Mouse (Mus musculus) left cerebral cortex, adult 11 months (tissue): ENCODE data around the gene Nicn1.
"Not testable (repeated sequence)": the region's sequence is repeated elsewhere in the genome, so short reads cannot be mapped to it uniquely, and the experiment has no call there.

Experiments
- DNase-seq: peaks from one replicate; pipeline ENCODE4 v3.0.0; 2022; ENCODE audit warnings: low spot score

The Nicn1 gene

GRCm38 (mm10) chr9:108290016-108290750, at the start of gene Nicn1:
Gene Nicn1 (plus strand): TSS chr9:108290429.
- DNase-seq = peak; percentile 94

- DNase-seq = no peak
Measured at GRCm38 (mm10) chr9:108244540-108244939, 45.7 kb upstream of the Nicn1 start.

DNA sequence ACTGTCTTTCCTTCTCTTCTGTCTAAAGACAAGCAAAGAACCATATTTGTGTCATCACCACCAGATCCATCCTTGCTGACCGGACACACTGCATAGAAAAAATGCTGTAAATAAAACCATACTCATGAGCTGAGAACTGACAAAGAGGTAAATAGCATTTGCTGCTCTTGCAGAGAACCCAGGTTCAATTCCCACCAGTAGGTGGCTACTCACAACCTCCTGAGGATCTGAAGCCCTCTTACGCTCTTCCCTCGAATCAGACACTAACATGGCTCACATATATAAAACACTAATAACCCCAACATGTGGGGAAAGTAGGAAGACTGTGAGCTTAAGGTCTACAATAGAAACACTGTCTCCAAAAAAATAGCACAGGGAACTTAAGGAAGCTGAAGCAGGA, 45.2 kb upstream of the Nicn1 start:
- no peak for DNase-seq

DNA sequence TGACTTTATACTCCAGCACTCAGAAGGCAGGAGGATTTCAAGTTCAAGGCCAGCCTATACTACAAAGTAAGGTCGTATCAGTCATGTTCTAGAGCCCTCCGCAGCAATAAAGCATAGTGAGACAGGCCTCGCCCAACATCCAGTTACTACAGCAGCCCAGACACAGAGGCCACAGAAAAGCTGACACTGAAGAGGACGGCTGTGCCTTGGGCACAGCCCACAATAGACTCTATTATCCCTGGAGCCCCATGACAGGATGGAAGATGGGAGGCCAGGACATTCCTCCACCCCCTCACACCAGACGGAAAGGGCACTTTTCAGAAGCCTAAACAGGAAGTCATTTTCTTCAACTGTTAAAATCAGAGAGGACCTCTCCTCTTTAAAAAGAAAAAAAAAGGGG, 41.3 kb upstream of the Nicn1 start:
- no peak for DNase-seq

DNA sequence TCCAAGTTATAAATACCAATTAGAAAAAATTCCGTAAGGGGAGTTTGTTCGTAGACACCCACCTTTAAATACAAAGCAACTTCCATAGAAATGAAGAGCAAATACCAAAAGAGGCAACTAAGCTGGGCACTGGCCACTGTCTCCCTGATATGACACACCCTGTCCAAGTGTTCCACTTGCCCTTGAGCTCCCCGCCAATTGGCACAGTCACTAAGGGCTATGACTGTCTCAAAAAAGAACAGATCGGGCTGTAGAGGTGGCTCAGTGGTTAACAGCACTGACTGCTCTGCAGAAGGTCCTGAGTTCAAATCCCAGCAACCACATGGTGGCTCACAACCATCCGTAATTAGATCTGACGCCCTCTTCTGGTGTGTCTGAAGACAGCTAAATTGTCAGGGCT, 38.4 kb upstream of the Nicn1 start:
- no peak for DNase-seq

- DNase-seq = no peak
Measured at GRCm38 (mm10) chr9:108252766-108253165, 37.5 kb upstream of the Nicn1 start.

GRCm38 (mm10) chr9:108260526-108260925, 29.7 kb upstream of the Nicn1 start:
- no peak for DNase-seq

DNA sequence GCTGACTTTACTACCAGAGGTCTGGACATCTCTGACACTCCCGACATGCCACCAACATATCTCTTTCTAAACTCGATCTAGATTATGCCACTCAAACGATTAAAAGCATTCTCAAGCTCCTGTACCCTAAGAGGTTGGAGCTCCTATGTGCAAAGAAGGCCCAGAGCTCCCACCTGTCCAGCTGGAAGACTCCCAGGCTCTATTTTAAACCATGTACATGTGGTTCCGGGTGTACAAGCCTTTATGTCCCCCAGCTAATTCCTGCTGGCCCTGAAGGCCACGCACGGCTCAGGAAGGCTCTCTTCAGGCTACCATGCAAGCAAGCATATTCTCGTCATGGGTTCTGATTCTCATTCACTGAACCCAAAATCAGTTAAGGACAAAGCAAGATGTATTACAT, 28.4 kb upstream of the Nicn1 start:
- DNase-seq = no peak

- DNase-seq = no peak
Measured at GRCm38 (mm10) chr9:108262494-108263049, 27.7 kb upstream of the Nicn1 start.

DNA sequence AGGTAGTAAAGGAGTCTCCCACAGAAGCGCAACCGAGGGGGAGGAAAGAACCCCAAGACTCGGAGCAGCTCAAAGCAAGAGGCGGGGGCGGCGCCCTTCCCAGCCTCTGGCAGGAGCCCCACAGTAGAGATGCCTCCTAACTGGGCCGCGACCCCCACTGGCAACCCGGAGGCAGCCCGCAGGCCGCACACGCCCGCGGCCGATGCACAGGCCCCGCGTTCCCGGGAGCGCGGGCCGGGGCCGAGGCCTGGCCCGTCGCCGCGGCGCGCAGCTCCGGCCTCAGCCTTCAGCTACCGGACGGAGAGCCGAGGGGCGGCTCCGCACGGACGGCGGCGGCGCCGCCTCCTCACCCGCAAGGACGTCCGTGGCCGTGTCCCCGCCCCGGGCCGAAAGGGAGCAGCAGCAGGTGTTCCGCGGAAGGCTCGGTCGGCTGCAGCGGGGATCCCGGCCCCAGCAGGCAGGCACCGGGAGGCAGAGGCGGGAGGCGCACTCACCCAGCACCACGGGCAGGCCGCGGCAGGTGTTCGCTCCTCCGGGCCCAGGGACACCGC, 27.0 kb upstream of the Nicn1 start:
- no peak for DNase-seq

DNA sequence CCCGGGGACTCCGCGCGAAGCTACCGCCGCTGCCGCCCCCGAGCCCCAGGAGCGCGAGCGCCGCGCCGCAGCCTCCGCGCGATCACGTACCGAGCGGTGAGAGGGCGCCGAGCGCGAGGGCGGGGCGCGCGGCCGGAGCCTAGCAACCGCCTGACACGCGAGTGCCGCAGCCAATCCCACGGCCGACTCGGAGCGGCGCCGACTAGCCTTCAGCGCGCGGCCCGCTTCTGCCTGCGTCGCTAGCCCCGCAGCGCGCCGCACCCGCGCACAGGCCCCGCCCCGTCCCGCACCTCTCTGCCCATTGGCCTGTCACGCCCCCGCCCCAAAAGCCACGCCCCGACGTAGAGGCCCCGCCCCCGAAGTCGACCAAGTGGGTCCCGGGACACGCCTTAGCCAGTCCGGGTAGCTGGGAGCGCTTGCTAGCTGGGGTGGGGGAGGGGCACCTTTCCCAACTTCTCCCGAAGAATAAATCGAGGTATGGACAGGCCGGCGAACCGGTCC, 26.5 kb upstream of the Nicn1 start, which contains the start of gene Dag1:
Dag1 (minus strand) TSS at position 269 of the 501 bp plus-strand sequence.
- peak; percentile 97 for DNase-seq

DNA sequence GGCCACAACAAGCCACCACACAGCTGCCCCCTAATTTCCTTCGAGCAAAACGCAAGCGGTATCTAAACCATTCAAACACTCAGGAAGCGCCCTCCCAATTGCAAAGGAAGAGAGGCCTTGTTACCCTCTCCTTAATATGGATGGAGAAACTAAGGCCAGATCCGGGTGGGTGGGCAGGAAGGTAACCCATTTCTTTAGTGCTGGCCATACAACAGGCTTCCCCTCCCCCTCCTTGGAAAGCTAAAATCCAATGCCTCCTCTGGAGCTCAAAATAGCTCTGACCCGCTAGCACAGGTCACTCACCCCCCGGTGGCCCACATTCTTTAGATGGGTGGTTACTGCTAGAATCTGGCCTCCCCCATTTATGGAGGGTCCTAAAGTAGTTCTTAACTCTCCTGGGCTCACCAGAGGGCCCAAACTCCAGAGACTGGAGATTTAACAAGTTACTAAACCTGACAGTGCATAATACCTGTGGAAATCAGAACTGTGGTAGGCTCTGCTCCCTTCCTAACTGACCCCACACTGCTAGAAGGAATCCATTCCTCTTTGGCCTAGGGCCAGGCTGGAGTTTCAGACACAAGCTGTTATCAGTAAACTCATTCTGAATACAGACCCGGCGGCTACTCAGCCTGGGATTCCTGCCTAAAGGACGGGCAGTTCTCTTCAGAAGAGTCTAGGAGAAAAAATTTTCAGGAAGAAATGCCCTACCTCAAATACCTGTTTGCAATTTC, 25.9 kb upstream of the Nicn1 start:
- no peak for DNase-seq

DNA sequence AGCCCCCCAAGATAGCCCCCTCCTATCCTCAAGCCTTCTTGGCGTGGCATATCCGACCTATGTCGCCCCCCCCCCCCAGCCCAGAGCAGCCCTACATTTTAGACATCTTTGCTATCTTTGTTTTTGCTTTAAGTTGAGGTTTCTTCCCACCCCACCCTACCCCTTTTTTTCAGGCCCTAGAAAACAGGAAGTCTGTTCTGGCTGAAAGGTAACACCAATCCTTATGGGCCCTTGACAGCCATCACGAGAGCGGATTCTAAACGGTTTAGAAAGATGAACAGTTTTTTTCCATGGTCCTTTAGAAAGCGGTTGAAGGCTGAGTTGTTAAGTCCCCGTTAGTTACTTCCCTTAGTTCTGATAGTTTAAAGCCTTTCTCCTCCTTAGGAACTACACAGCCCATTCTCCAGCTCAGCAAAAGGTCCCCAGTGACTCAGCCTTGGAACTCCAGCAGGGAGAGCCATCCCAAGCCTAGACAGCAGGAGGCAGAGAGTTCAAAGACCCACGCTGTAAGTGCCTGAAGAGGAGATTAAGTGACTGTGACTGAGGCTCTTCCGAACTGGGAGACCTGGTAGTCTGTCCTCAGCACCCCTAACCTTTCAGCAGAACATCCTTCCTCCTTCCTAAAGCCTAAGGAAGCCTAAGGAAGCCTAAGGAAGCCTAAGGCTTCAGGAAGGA, 23.8 kb upstream of the Nicn1 start:
- no peak for DNase-seq

DNA sequence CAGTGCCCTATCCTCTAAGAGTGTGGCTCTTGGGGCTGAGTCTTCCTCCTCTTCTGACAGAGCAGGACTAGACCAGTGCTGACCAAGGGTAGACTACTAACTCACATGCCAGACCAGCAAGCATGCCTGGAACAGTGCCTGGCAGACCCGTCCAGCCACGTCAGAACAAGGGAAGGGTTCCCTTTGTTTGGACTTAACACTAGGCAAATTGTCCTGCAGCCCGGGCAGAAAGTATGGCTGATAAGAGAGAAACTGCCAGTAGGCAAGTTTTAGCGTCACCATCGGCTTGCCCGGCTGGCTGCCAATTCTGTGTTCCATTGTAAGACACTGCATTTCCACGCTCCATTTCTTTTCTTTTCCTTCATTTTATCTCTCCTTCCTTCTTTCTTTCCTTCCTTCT, 22.5 kb upstream of the Nicn1 start:
- DNase-seq = no peak

DNA sequence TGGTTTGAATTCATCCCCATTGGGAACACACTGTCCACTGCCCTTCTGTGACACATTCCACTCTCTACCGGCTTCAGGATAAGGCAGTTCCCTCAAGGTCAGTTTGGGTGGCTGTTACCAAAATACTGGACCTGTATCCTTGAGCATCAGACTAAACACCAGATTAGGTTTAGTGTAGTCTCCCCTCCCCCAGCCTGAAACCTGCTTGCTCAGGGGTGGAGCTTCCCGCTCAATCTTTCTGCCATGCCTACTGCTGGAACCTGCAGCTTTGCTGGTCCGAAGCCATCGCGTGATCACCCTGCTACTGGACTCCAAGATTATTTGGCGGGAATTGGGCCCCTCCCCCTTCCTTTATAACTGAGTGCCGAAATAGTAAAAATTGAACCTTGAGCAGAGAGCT, 21.5 kb upstream of the Nicn1 start:
- DNase-seq = not testable (repeated sequence)

- no peak for DNase-seq
Measured at GRCm38 (mm10) chr9:108271941-108272340, 18.3 kb upstream of the Nicn1 start.

- DNase-seq = no peak
Measured at GRCm38 (mm10) chr9:108272691-108273090, 17.5 kb upstream of the Nicn1 start.

GRCm38 (mm10) chr9:108273485-108273884, 16.7 kb upstream of the Nicn1 start:
- no peak for DNase-seq

DNA sequence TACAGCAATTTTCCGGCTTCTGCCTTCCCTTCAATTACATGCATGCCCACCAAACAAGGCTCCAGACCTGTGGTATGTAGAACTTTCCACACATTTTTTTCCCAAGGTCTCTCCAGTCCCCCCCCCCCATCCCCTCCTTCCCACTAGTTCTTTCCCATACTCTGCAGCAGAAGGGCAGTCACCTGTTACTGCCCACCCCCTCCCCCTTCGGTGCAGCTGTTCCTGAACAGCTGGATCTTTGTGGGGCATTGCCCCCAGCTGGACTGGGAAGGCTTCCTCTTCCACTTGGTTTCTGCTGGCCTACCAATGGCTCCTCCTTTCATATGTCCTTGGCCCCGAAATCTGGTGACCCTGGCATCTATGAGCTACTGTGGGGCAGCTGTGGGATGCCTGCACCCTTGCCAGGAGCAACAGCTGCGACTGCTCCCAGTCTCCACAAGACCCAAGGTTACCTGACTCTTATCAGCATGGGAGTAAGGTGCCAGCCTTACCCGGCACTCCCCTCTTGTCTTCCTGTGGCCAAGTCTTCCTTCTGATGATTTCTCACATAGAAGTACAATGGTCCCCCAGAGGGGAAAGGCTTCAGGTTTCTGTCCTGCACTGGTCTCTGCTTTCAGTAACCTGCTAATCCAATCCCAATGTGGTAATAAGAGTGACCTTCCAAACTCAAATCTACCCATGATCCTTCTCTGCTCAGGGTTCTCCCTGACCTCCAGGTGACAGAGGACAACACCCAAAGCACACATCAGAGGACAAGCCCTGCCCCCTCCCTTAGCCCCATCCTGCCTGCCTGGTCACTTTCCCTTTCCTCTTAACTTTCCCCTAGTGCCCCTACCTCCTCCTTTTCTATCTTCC, 15.5 kb upstream of the Nicn1 start:
- DNase-seq = no peak

GRCm38 (mm10) chr9:108275331-108275659, 14.9 kb upstream of the Nicn1 start:
- no peak for DNase-seq

- no peak for DNase-seq
Measured at GRCm38 (mm10) chr9:108278697-108279450, 11.4 kb upstream of the Nicn1 start.
